Mouse (Mus musculus) spleen, adult 2 months (tissue): Measurements from ENCODE around the gene Gpr19.

Experiments used
- CTCF ChIP-seq: fragments of 200-500 bp; IDR thresholded peaks from 2 replicates; pipeline ENCODE4 v1.5.1; 2011; ENCODE audit warnings: mild to moderate bottlenecking, inconsistent platforms; ENCODE audit not compliant: insufficient read depth, insufficient read length, insufficient replicate concordance; ENCODE audit errors: extremely low read depth
- POLR2A ChIP-seq: fragments of 200-500 bp; IDR thresholded peaks from 2 replicates; pipeline ENCODE4 v1.6.1; 2011; ENCODE audit warnings: low read depth, low read length, inconsistent platforms

DNA sequence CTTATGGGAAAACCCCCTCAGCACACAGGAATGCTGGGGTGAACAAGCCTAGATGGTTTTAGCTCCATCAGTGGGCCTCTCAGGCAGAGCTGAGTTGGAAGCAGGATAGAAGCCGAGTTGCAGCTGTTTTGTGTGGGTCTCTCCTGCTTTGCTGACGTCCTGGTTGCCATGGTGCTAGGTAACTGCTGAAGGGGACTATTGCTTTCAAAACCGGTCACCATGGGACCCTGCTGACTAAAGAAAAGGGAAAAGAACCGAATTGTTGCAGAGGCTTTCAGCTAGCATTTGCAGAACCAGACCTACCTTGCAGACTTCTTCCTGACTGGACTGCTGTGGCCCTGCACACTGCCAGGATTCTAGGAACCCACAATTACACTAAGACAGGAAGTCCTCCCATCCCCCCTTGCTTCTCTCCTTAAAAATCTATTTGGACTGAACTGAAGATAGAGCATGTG is 9.8 kb downstream of the Gpr19 start:
- TF ChIP-seq POLR2A (no peak), CTCF (no peak)
